Mouse (Mus musculus): ENCODE data around the gene Ajm1. TPM values are rescaled to one million over a fixed set of nuclear protein-coding genes. Genes with fewer than 3 reads are reported as not detected.

Gene Ajm1
- polyA plus RNA-seq, 1 experiment = 114 TPM

GRCm38 (mm10) chr2:25534866-25535182, 46.7 kb downstream of the Ajm1 start:
- DNase-seq (ENCODE audit: extremely low spot score in 1 of 2, low spot score in 1 of 2) = no peak

GRCm38 (mm10) chr2:25534178-25534865, 47.2 kb downstream of the Ajm1 start:
- peak in 1 of 2 experiments; percentile 39 for DNase-seq (ENCODE audit: extremely low spot score in 1 of 2, low spot score in 1 of 2)

GRCm38 (mm10) chr2:25533707-25534106, 47.9 kb downstream of the Ajm1 start:
- no peak for DNase-seq (ENCODE audit: extremely low spot score in 1 of 2, low spot score in 1 of 2)

- DNase-seq (ENCODE audit: extremely low spot score in 1 of 2, low spot score in 1 of 2) = no peak
These were observed 54.9 kb downstream of the Ajm1 start for GRCm38 (mm10) chr2:25526510-25527302.

Other genes with a start within 250 kb of the Ajm1 start
- 31.1 and 31.8 TPM in 2 replicates for gene Man1b1, start 249.4 kb downstream of the Ajm1 start, polyA plus RNA-seq (2012; rRNA removed)
- 62.5 and 63.9 TPM in 2 replicates for gene Dpp7, start 225.4 kb downstream of the Ajm1 start, polyA plus RNA-seq (2012; rRNA removed)
- gene Uap1l1, start 216.1 kb downstream of the Ajm1 start, polyA plus RNA-seq (2012; rRNA removed) = 15.0 and 17.9 TPM in 2 replicates
- gene Sapcd2, start 209.4 kb downstream of the Ajm1 start, polyA plus RNA-seq (2012; rRNA removed) = 3.9 and 5.3 TPM in 2 replicates
- gene Entpd2, start 185.9 kb downstream of the Ajm1 start, polyA plus RNA-seq (2012; rRNA removed) = 14.1 and 19.3 TPM in 2 replicates
- 383 and 426 TPM in 2 replicates for gene Npdc1, start 182.4 kb downstream of the Ajm1 start, polyA plus RNA-seq (2012; rRNA removed)
- 0.40 and 0.67 TPM in 2 replicates for gene Fut7, start 158.5 kb downstream of the Ajm1 start, polyA plus RNA-seq (2012; rRNA removed)
- 107 TPM in 2 replicates for gene Abca2, start 153.1 kb downstream of the Ajm1 start, polyA plus RNA-seq (2012; rRNA removed)
- 0.42 and 1.4 TPM in 2 replicates for gene Clic3, start 124.9 kb downstream of the Ajm1 start, polyA plus RNA-seq (2012; rRNA removed)
- 110 and 114 TPM in 2 replicates for gene Paxx, start 120.7 kb downstream of the Ajm1 start, polyA plus RNA-seq (2012; rRNA removed)
- gene Ptgds, start 111.7 kb downstream of the Ajm1 start, polyA plus RNA-seq (2012; rRNA removed) = 2,136 and 2,926 TPM in 2 replicates
- not detected in 2 replicates for gene Lcn12, start 87.8 kb downstream of the Ajm1 start, polyA plus RNA-seq (2012; rRNA removed)
- gene Fbxw5, start 81.0 kb downstream of the Ajm1 start, polyA plus RNA-seq (2012; rRNA removed) = 64.7 and 72.3 TPM in 2 replicates
- 2.5 and 2.8 TPM in 2 replicates for gene C8g, start 80.0 kb downstream of the Ajm1 start, polyA plus RNA-seq (2012; rRNA removed)
- 8.1 and 9.1 TPM in 2 replicates for gene Traf2, start 34.8 kb downstream of the Ajm1 start, polyA plus RNA-seq (2012; rRNA removed)
- 287 and 289 TPM in 2 replicates for gene Edf1, start 23.9 kb downstream of the Ajm1 start, polyA plus RNA-seq (2012; rRNA removed)
- 2.1 and 2.5 TPM in 2 replicates for gene Mamdc4, start 6.9 kb downstream of the Ajm1 start, polyA plus RNA-seq (2012; rRNA removed)
- 134 and 161 TPM in 2 replicates for gene Phpt1, start 6.5 kb downstream of the Ajm1 start, polyA plus RNA-seq (2012; rRNA removed)
- 130 and 148 TPM in 2 replicates for gene Rabl6, start 26.8 kb upstream of the Ajm1 start, polyA plus RNA-seq (2012; rRNA removed)
- 0.06 TPM in 1 of 2 replicates, not detected in the other for gene Ccdc183, start 35.9 kb upstream of the Ajm1 start, polyA plus RNA-seq (2012; rRNA removed)
- 66.7 and 72.2 TPM in 2 replicates for gene Tmem141, start 40.2 kb upstream of the Ajm1 start, polyA plus RNA-seq (2012; rRNA removed)
- 0.17 and 0.28 TPM in 2 replicates for gene Fcna, start 46.3 kb upstream of the Ajm1 start, polyA plus RNA-seq (2012; rRNA removed)
- gene Lcn8, start 71.4 kb upstream of the Ajm1 start, polyA plus RNA-seq (2012; rRNA removed) = not detected in 2 replicates
- not detected in 2 replicates for gene Lcn5, start 76.2 kb upstream of the Ajm1 start, polyA plus RNA-seq (2012; rRNA removed)
- not detected in 2 replicates for gene Lcn6, start 95.0 kb upstream of the Ajm1 start, polyA plus RNA-seq (2012; rRNA removed)
- gene Lcn10, start 101.0 kb upstream of the Ajm1 start, polyA plus RNA-seq (2012; rRNA removed) = not detected in 2 replicates
- not detected in 2 replicates for gene Obp2a, start 118.3 kb upstream of the Ajm1 start, polyA plus RNA-seq (2012; rRNA removed)
- gene Bmyc, start 125.0 kb upstream of the Ajm1 start, polyA plus RNA-seq (2012; rRNA removed) = 107 and 127 TPM in 2 replicates
- gene Obp2b, start 155.3 kb upstream of the Ajm1 start, polyA plus RNA-seq (2012; rRNA removed) = not detected in 2 replicates
- gene Lcn3, start 183.8 kb upstream of the Ajm1 start, polyA plus RNA-seq (2012; rRNA removed) = not detected in 2 replicates
- gene Lcn11, start 195.3 kb upstream of the Ajm1 start, polyA plus RNA-seq (2012; rRNA removed) = not detected in 2 replicates
- gene Gm13539, start 200.5 kb upstream of the Ajm1 start, polyA plus RNA-seq (2012; rRNA removed) = not detected in 2 replicates
- gene Glt6d1, start 234.1 kb upstream of the Ajm1 start, polyA plus RNA-seq (2012; rRNA removed) = not detected in 2 replicates
- not detected in 2 replicates for gene Lcn9, start 241.4 kb upstream of the Ajm1 start, polyA plus RNA-seq (2012; rRNA removed)

Data from frontal cortex, adult 2 months (tissue).